Mouse (Mus musculus): ENCODE measurements around the gene Vmn2r84. TPM values are rescaled to one million over a fixed set of nuclear protein-coding genes. Genes with fewer than 3 reads are reported as not detected.
A peak's percentile ranks its signal among the peaks of the same experiment; 100 is the strongest.

Gene Vmn2r84
- total and polyA plus RNA-seq, 3 experiments, result 0.01 TPM; not detected in 2

DNA sequence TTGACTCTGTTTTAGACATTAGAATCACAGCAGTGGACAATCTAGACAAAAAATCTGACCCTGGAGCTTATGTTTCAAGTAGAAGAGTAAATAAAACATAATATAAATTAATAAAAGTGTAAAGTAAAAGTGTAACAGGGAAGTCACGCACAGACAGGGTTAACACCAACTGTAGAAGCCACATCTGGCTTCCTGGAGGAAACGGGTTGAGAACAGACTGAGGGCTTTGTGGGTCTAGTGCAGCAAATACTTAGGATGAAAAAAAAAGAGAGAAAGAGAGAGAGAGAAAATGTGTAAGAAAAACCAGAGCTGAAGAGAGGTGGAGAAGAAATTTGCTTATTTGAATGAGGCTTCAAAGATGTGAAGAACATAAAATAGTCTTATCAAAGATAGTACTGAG lies 56.6 kb downstream of the Vmn2r84 start:
- no peak overlapping the region for H3K4me3 ChIP-seq (ENCODE audit: control insufficient read depth in 1 of 2, insufficient read depth in 1 of 2, low read depth in 2 of 2, low read length in 2 of 2)
- H3K36me3 ChIP-seq (ENCODE audit: control insufficient read depth in 1 of 2, insufficient read depth in 2 of 2, low read length in 2 of 2), result peaks cover 0 to 21% of the 10 kb centered on the region in 2 experiments; a peak in 2 of 4 replicates
- no peaks in the 10 kb centered on the region for H3K79me2 ChIP-seq (ENCODE audit: control insufficient read depth, insufficient read depth, low read length, poor library complexity)
- no peaks in the 10 kb centered on the region for H3K27me3 ChIP-seq (ENCODE audit: control insufficient read depth in 1 of 2, insufficient read depth in 2 of 2, low read length in 2 of 2)
- H3K9ac ChIP-seq (ENCODE audit: control insufficient read depth, low read depth, low read length, poor library complexity, severe bottlenecking), result no peak overlapping the region
- no peak for DNase-seq (ENCODE audit: low read depth, low spot score)
- 0 out of 2 replicates have a peak overlapping the region, but pooled peaks have one; percentile 24 for H3K27ac ChIP-seq (ENCODE audit: control insufficient read depth, low read depth, low read length)
- H3K4me1 ChIP-seq (ENCODE audit: control insufficient read depth in 1 of 2, insufficient read depth in 2 of 2, low read length in 2 of 2), result peaks cover 7 to 18% of the 10 kb centered on the region in 2 experiments
- no peaks in the 10 kb centered on the region for H3K9me3 ChIP-seq (replicated peaks; ENCODE audit: insufficient read depth, low read length)
- TF ChIP-seq POLR2A (IDR thresholded peaks at IDR 0.05; ENCODE audit: control insufficient read depth in 1 of 2, insufficient read depth in 1 of 2, low read depth in 1 of 2, low read length in 2 of 2, poor library complexity in 1 of 2), result no peak
- TF ChIP-seq EP300 (IDR thresholded peaks at IDR 0.05; ENCODE audit: low read depth in 1 of 2, low read length in 2 of 2), result 0 out of 4 replicates have a peak, but pooled peaks of 1 of the 2 experiments have one; percentile 7

DNA sequence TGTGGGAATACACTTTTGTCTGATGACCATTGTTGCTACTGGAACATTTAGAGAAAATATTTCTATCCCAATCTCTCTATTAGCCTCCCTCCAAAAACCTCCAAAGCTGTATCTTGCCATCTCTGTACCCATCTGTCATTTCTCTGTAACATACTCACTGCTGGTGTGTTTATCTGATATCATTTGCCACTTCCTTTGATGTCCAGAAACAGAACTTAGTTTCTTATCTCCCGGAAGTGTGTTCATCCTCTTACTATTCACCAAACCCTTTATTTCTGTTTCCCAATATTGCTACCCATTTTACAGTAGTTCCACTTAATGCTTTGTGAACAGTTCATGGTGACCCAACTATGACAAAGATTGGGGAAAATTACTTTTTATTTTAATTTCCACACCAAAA lies 57.7 kb downstream of the Vmn2r84 start:
- H3K27me3 ChIP-seq (ENCODE audit: control insufficient read depth in 1 of 2, insufficient read depth in 2 of 2, low read length in 2 of 2), result no peaks in the 10 kb centered on the region
- peak; percentile 41; the same call in 1 of the 2 replicates for TF ChIP-seq MXI1 (IDR thresholded peaks at IDR 0.05; ENCODE audit: low read depth, low read length)
- 0 out of 2 replicates have a peak, but pooled peaks have one; percentile 9 for TF ChIP-seq MAFK (IDR thresholded peaks at IDR 0.05; ENCODE audit: borderline replicate concordance, low read depth, low read length)
- TF ChIP-seq GATA1 (IDR thresholded peaks at IDR 0.05; ENCODE audit: low read depth, low read length), result peak; percentile 95
- peak; percentile 89 for TF ChIP-seq ETS1 (IDR thresholded peaks at IDR 0.05; ENCODE audit: low read depth, low read length)
- TF ChIP-seq TAL1 (IDR thresholded peaks at IDR 0.05; ENCODE audit: low read length), result peak; percentile 36
- no peak for TF ChIP-seq CTCF (IDR thresholded peaks at IDR 0.05 in 2 of 3, conservative IDR thresholded peaks at IDR 0.05 in 1 of 3; ENCODE audit: control insufficient read depth in 1 of 3, insufficient read depth in 1 of 3, low read depth in 2 of 3, low read length in 3 of 3, poor library complexity in 1 of 3, severe bottlenecking in 1 of 3)
- TF ChIP-seq MAX (IDR thresholded peaks at IDR 0.05; ENCODE audit: low read length), result 0 out of 2 replicates have a peak, but pooled peaks have one; percentile 22
- peak; percentile 65 for TF ChIP-seq SIN3A (IDR thresholded peaks at IDR 0.05; ENCODE audit: low read length)
- TF ChIP-seq ZMIZ1 (IDR thresholded peaks at IDR 0.05; ENCODE audit: low read depth, low read length), result no peak
- peak; percentile 34; the same call in 1 of the 2 replicates for TF ChIP-seq CHD2 (IDR thresholded peaks at IDR 0.05; ENCODE audit: low read length)
- peak; percentile 62; the same call in 1 of the 2 replicates for TF ChIP-seq ELF1 (IDR thresholded peaks at IDR 0.05; ENCODE audit: low read depth, low read length)
- TF ChIP-seq MYC (IDR thresholded peaks at IDR 0.05; ENCODE audit: low read depth, low read length), result 0 out of 2 replicates have a peak, but pooled peaks have one; percentile 27
- 0 out of 2 replicates have a peak, but pooled peaks have one; percentile 27 for TF ChIP-seq ZNF384 (IDR thresholded peaks at IDR 0.05; ENCODE audit: low read depth, low read length)
- peak; percentile 90 to 93 for TF ChIP-seq EP300 (IDR thresholded peaks at IDR 0.05; ENCODE audit: low read depth in 1 of 2, low read length in 2 of 2)
- TF ChIP-seq BHLHE40 (IDR thresholded peaks at IDR 0.05; ENCODE audit: borderline replicate concordance, low read depth, low read length), result peak; percentile 37; the same call in 1 of the 2 replicates
- TF ChIP-seq TCF12 (IDR thresholded peaks at IDR 0.05; ENCODE audit: low read depth, low read length), result peak; percentile 87
- no peak for TF ChIP-seq NRF1 (IDR thresholded peaks at IDR 0.05; ENCODE audit: insufficient read depth, low read depth, low read length, poor library complexity, severe bottlenecking)
- no peak for TF ChIP-seq MAZ (IDR thresholded peaks at IDR 0.05; ENCODE audit: low read depth, low read length)
- peak; percentile 79; the same call in 1 of the 2 replicates for TF ChIP-seq RCOR1 (IDR thresholded peaks at IDR 0.05; ENCODE audit: low read depth, low read length)
- peaks cover 7 to 18% of the 10 kb centered on the region in 2 experiments for H3K4me1 ChIP-seq (ENCODE audit: control insufficient read depth in 1 of 2, insufficient read depth in 2 of 2, low read length in 2 of 2)
- H3K79me2 ChIP-seq (ENCODE audit: control insufficient read depth, insufficient read depth, low read length, poor library complexity), result no peaks in the 10 kb centered on the region
- peaks cover 0 to 21% of the 10 kb centered on the region in 2 experiments; a peak in 2 of 4 replicates for H3K36me3 ChIP-seq (ENCODE audit: control insufficient read depth in 1 of 2, insufficient read depth in 2 of 2, low read length in 2 of 2)
- H3K9ac ChIP-seq (ENCODE audit: control insufficient read depth, low read depth, low read length, poor library complexity, severe bottlenecking), result no peak overlapping the region
- no peak overlapping the region for H3K4me3 ChIP-seq (ENCODE audit: control insufficient read depth in 1 of 2, insufficient read depth in 1 of 2, low read depth in 2 of 2, low read length in 2 of 2)
- DNase-seq (ENCODE audit: low read depth, low spot score), result peak; percentile 51
- H3K9me3 ChIP-seq (replicated peaks; ENCODE audit: insufficient read depth, low read length), result no peaks in the 10 kb centered on the region
- H3K27ac ChIP-seq (ENCODE audit: control insufficient read depth, low read depth, low read length), result peak overlapping the region; percentile 77
